Mouse (Mus musculus): Measurements from ENCODE around the gene Ndufa13.

- TF ChIP-seq MAX (IDR thresholded peaks at IDR 0.05; ENCODE audit: low read depth) (no peak), USF1 (IDR thresholded peaks at IDR 0.05; ENCODE audit: low read depth) (no peak), MYOD1 (IDR thresholded peaks at IDR 0.05; ENCODE audit: control insufficient read depth in 1 of 3, insufficient read length in 2 of 3, low read depth in 2 of 3) (no peak)
Observed at GRCm38 (mm10) chr8:69870003-69870765, 32.2 kb downstream of the Ndufa13 start.

All from myocyte (in vitro differentiated cells).